Mouse (Mus musculus) stomach, embryonic 14.5 days (tissue): ENCODE data around the gene Abhd17b. TPM values are rescaled to one million over a fixed set of nuclear protein-coding genes. Genes with fewer than 3 reads are reported as not detected.
"Not testable (repeated sequence)": the region's sequence is repeated elsewhere in the genome, so short reads cannot be mapped to it uniquely, and the experiment has no call there.

Source experiments
- ATAC-seq: fragments of 200-750 bp; cut with Nextera tagmentation; 2 replicates; pipeline ENCODE4 v1.8.0; 2017; ENCODE audit warnings: low read depth, moderate TSS enrichment; ENCODE audit not compliant: insufficient number of reproducible peaks, insufficient read depth, low FRiP score
- H3K27ac ChIP-seq: fragments of 300-500 bp; sonication (generic); 2 replicates; pipeline ENCODE4 v1.5.1; 2014; ENCODE audit warnings: mild to moderate bottlenecking, low read length, moderate library complexity, mixed read lengths
- H3K27me3 ChIP-seq: fragments of 300-500 bp; sonication (generic); 2 replicates; pipeline ENCODE4 v1.6.1; 2014; ENCODE audit warnings: low read length, control low read depth, mixed read lengths; ENCODE audit not compliant: control insufficient read depth, insufficient read depth
- H3K36me3 ChIP-seq: fragments of 300-500 bp; sonication (generic); 2 replicates; pipeline ENCODE4 v1.6.1; 2014; ENCODE audit warnings: mild to moderate bottlenecking, control low read depth, low read length, moderate library complexity, mixed read lengths; ENCODE audit not compliant: control insufficient read depth, insufficient read depth
- H3K4me1 ChIP-seq: fragments of 300-500 bp; sonication (generic); 2 replicates; pipeline ENCODE4 v1.6.1; 2014; ENCODE audit warnings: low read length, control low read depth, mixed read lengths; ENCODE audit not compliant: control insufficient read depth, insufficient read depth
- H3K4me2 ChIP-seq: fragments of 300-500 bp; sonication (generic); replicated peaks from 2 replicates; pipeline ENCODE4 v1.6.1; 2014; ENCODE audit warnings: low read depth, low read length, control low read depth
- H3K4me3 ChIP-seq: fragments of 300-500 bp; sonication (generic); 2 replicates; pipeline ENCODE4 v1.5.1; 2014; ENCODE audit warnings: low read depth, low read length, control low read depth
- H3K9ac ChIP-seq: fragments of 300-500 bp; sonication (generic); replicated peaks from 2 replicates; pipeline ENCODE4 v1.6.1; 2014; ENCODE audit warnings: low read depth, mild to moderate bottlenecking, control low read depth, low read length, moderate library complexity, mixed read lengths
- H3K9me3 ChIP-seq: fragments of 300-500 bp; sonication (generic); 2 replicates; pipeline ENCODE4 v1.6.1; 2016; ENCODE audit warnings: low read depth, low read length, control low read depth; ENCODE audit not compliant: control insufficient read depth
- WGBS: fragments of 180-500 bp; shearing (Covaris S2); extraction: QIAGEN DNeasy Blood & Tissue Kit; methylation state at CpG from one replicate; pipeline ENCODE4 v1.1.7; 2014; 5-methylcytosine and 5-hydroxymethylcytosine counted together
- polyA plus RNA-seq: library from polyadenylated mRNA; unstranded; fragments of >200 nt; fragmentation: Nextera tagmentation; extraction: Ambion mirVana; gene quantifications from 2 replicates; pipeline ENCODE4 v1.2.1, GENCODE M21; 2014

Abhd17b gene
- polyA plus RNA-seq, 1 experiment from 2014 or later, result 26.5 TPM

GRCm38 (mm10) chr19:21715515-21715914 is 62.5 kb downstream of the Abhd17b start:
- Histone ChIP-seq H3K4me1 (no peaks in the 10 kb centered on the region), H3K27me3 (no peaks in the 10 kb centered on the region), H3K9me3 (no peaks in the 10 kb centered on the region), H3K27ac (no peak overlapping the region), H3K4me2 (no peak overlapping the region), H3K36me3 (no peaks in the 10 kb centered on the region), H3K9ac (no peak overlapping the region), H3K4me3 (no peak overlapping the region)
- ATAC-seq, result no peak
- 87% methylated on average over 9 of the region's 9 CpGs for WGBS

- Histone ChIP-seq H3K27me3 (no peaks in the 10 kb centered on the region), H3K4me3 (no peak overlapping the region), H3K9me3 (no peaks in the 10 kb centered on the region), H3K4me1 (no peaks in the 10 kb centered on the region), H3K27ac (no peak overlapping the region), H3K9ac (no peak overlapping the region), H3K4me2 (no peak overlapping the region), H3K36me3 (no peaks in the 10 kb centered on the region)
- ATAC-seq, result no peak
- WGBS, result 81% methylated on average over 3 of the region's 3 CpGs
These were observed 63.5 kb downstream of the Abhd17b start for GRCm38 (mm10) chr19:21716456-21716855.

- no peak for ATAC-seq
- Histone ChIP-seq H3K27me3 (no peaks in the 10 kb centered on the region), H3K9me3 (no peaks in the 10 kb centered on the region), H3K36me3 (no peaks in the 10 kb centered on the region), H3K27ac (no peak overlapping the region), H3K4me1 (no peaks in the 10 kb centered on the region), H3K9ac (no peak overlapping the region), H3K4me2 (no peak overlapping the region), H3K4me3 (no peak overlapping the region)
- 83% methylated on average over 3 of the region's 3 CpGs for WGBS
These were observed 66.2 kb downstream of the Abhd17b start for GRCm38 (mm10) chr19:21719206-21719605.

GRCm38 (mm10) chr19:21720950-21721349 is 68.0 kb downstream of the Abhd17b start:
- Histone ChIP-seq H3K27me3 (no peaks in the 10 kb centered on the region), H3K4me2 (no peak overlapping the region), H3K27ac (no peak overlapping the region), H3K4me3 (no peak overlapping the region), H3K4me1 (no peaks in the 10 kb centered on the region), H3K36me3 (no peaks in the 10 kb centered on the region), H3K9me3 (no peaks in the 10 kb centered on the region), H3K9ac (no peak overlapping the region)
- 87% methylated on average over 5 of the region's 5 CpGs for WGBS
- ATAC-seq, result no peak

- not testable (repeated sequence) for H3K27ac ChIP-seq, H3K27me3 ChIP-seq, H3K36me3 ChIP-seq, H3K4me3 ChIP-seq, H3K4me2 ChIP-seq, H3K9me3 ChIP-seq, H3K9ac ChIP-seq, H3K4me1 ChIP-seq, ATAC-seq
- 96% methylated on average over 20 of the region's 20 CpGs for WGBS
These were observed 70.3 kb downstream of the Abhd17b start for GRCm38 (mm10) chr19:21723280-21723679.

GRCm38 (mm10) chr19:21723911-21724655 is 71.1 kb downstream of the Abhd17b start:
- Histone ChIP-seq H3K4me1 (no peaks in the 10 kb centered on the region), H3K36me3 (no peaks in the 10 kb centered on the region), H3K9me3 (no peaks in the 10 kb centered on the region), H3K27me3 (no peaks in the 10 kb centered on the region), H3K9ac (no peak overlapping the region), H3K27ac (no peak overlapping the region), H3K4me2 (no peak overlapping the region), H3K4me3 (no peak overlapping the region)
- WGBS, result 81% methylated on average over 8 of the region's 8 CpGs
- no peak for ATAC-seq

- Histone ChIP-seq H3K27me3 (no peaks in the 10 kb centered on the region), H3K9me3 (no peaks in the 10 kb centered on the region), H3K27ac (no peak overlapping the region), H3K9ac (no peak overlapping the region), H3K4me3 (no peak overlapping the region), H3K4me1 (no peaks in the 10 kb centered on the region), H3K36me3 (no peaks in the 10 kb centered on the region), H3K4me2 (no peak overlapping the region)
- WGBS, result 89% methylated on average over 1 of the region's 1 CpGs
- ATAC-seq, result no peak
These were observed 72.2 kb downstream of the Abhd17b start for GRCm38 (mm10) chr19:21725168-21725567.

- H3K27ac ChIP-seq, result no peak overlapping the region
These were observed 74.1 kb downstream of the Abhd17b start for GRCm38 (mm10) chr19:21727081-21727480.

GRCm38 (mm10) chr19:21728342-21728741 is 75.4 kb downstream of the Abhd17b start:
- no peaks in the 10 kb centered on the region for H3K36me3 ChIP-seq
- WGBS, result 85% methylated on average over 6 of the region's 6 CpGs
- no peak overlapping the region for H3K4me3 ChIP-seq
- H3K4me1 ChIP-seq, result no peaks in the 10 kb centered on the region
- no peak for ATAC-seq
- H3K9me3 ChIP-seq, result no peaks in the 10 kb centered on the region
- no peak overlapping the region for H3K4me2 ChIP-seq
- no peaks in the 10 kb centered on the region for H3K27me3 ChIP-seq
- H3K9ac ChIP-seq, result no peak overlapping the region
- no peak overlapping the region for H3K27ac ChIP-seq

More at GRCm38 (mm10) chr19:21727081-21727480, 74.1 kb downstream of the Abhd17b start:
- H3K4me3 ChIP-seq, result no peak overlapping the region
- WGBS, result 42% methylated on average over 2 of the region's 2 CpGs
- no peak overlapping the region for H3K4me2 ChIP-seq
- H3K9me3 ChIP-seq, result no peaks in the 10 kb centered on the region
- ATAC-seq, result no peak
- no peaks in the 10 kb centered on the region for H3K27me3 ChIP-seq
- H3K9ac ChIP-seq, result no peak overlapping the region
- no peaks in the 10 kb centered on the region for H3K4me1 ChIP-seq
- no peaks in the 10 kb centered on the region for H3K36me3 ChIP-seq
